Mouse (Mus musculus): ENCODE results near the gene Ubac2. TPM values are rescaled to one million over a fixed set of nuclear protein-coding genes. Genes with fewer than 3 reads are reported as not detected.
"Not testable (repeated sequence)": the region's sequence is repeated elsewhere in the genome, so short reads cannot be mapped to it uniquely, and the experiment has no call there.

Gene Ubac2
- polyA plus RNA-seq, 1 experiment from 2014 or later: 67.4 TPM

- Histone ChIP-seq H3K9ac (no peak overlapping the region), H3K36me3 (replicated peaks) (no peaks in the 10 kb centered on the region), H3K9me3 (no peaks in the 10 kb centered on the region), H3K27me3 (peaks cover 4% of the 10 kb centered on the region; the same call in 1 of the 2 replicates), H3K4me3 (replicated peaks) (no peak overlapping the region), H3K27ac (no peak overlapping the region), H3K4me2 (no peak overlapping the region), H3K4me1 (peaks cover 8% of the 10 kb centered on the region)
- WGBS: 86% methylated on average over 2 of the region's 2 CpGs
- no peak for ATAC-seq (ENCODE audit: low FRiP score)
Measured at GRCm38 (mm10) chr14:121873172-121873571, 5.2 kb upstream of the Ubac2 start.

DNA sequence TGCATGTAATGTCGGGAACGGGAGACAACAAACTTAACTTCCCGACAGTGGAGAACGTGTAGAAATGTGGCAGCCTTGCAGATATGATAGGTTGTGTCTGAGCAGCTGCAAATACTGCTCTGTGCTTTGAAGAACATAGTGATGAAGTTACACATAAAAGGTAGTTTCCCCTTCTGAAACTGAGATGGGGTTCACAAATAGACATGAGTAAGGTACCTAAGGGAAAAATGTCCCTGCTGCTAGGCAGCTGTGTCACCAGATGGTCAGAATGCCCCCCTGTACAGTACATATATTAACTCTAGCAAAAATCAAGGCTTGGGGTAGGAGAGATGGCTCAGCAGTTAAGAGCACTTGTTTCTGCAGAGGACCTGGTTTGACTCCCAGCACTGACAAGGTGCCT lies 4.8 kb upstream of the Ubac2 start:
- no peak overlapping the region for H3K27ac ChIP-seq
- no peaks in the 10 kb centered on the region for H3K9me3 ChIP-seq
- WGBS: 89% methylated on average over 4 of the region's 4 CpGs
- H3K4me1 ChIP-seq: peaks cover 8% of the 10 kb centered on the region
- no peak for ATAC-seq (ENCODE audit: low FRiP score)
- peaks cover 4% of the 10 kb centered on the region; the same call in 1 of the 2 replicates for H3K27me3 ChIP-seq
- no peak overlapping the region for H3K4me3 ChIP-seq (replicated peaks)
- H3K4me2 ChIP-seq: no peak overlapping the region
- H3K36me3 ChIP-seq (replicated peaks): no peaks in the 10 kb centered on the region
- H3K9ac ChIP-seq: no peak overlapping the region

DNA sequence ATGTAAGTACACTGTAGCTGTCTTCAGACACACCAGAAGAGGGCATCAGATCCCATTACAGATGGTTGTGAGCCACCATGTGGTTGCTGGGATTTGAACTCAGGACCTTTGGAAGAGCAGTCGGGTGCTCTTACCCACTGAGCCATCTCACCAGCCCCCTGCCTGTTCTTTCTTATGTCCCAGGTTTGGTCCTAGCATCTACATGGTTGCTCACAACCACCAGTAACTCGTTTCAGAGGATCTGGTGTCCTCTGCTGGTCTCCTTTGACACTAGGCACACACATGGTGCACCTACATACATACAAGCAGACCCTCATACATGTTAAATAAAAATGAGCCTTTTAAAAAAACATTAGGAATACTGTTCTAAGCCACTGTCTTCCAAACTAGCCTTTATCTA lies 2.2 kb upstream of the Ubac2 start:
- not testable (repeated sequence) for H3K36me3 ChIP-seq (replicated peaks); H3K4me3 ChIP-seq (replicated peaks); H3K27ac ChIP-seq; ATAC-seq (ENCODE audit: low FRiP score); H3K27me3 ChIP-seq; H3K9ac ChIP-seq; H3K4me2 ChIP-seq; H3K9me3 ChIP-seq
- peaks cover 24% of the 10 kb centered on the region for H3K4me1 ChIP-seq
- 67% methylated on average over 2 of the region's 2 CpGs for WGBS

GRCm38 (mm10) chr14:121876860-121877259 lies 1.6 kb upstream of the Ubac2 start:
- H3K36me3 ChIP-seq (replicated peaks): 0 out of 2 replicates have a peak, but pooled peaks cover 3% of the 10 kb centered on the region
- 88% methylated on average over 2 of the region's 2 CpGs for WGBS
- no peak overlapping the region for H3K4me2 ChIP-seq
- H3K27ac ChIP-seq: no peak overlapping the region
- H3K9ac ChIP-seq: no peak overlapping the region
- peaks cover 4% of the 10 kb centered on the region; the same call in 1 of the 2 replicates for H3K27me3 ChIP-seq
- ATAC-seq (ENCODE audit: low FRiP score): no peak
- no peaks in the 10 kb centered on the region for H3K9me3 ChIP-seq
- H3K4me1 ChIP-seq: peaks cover 29% of the 10 kb centered on the region
- H3K4me3 ChIP-seq (replicated peaks): no peak overlapping the region

DNA sequence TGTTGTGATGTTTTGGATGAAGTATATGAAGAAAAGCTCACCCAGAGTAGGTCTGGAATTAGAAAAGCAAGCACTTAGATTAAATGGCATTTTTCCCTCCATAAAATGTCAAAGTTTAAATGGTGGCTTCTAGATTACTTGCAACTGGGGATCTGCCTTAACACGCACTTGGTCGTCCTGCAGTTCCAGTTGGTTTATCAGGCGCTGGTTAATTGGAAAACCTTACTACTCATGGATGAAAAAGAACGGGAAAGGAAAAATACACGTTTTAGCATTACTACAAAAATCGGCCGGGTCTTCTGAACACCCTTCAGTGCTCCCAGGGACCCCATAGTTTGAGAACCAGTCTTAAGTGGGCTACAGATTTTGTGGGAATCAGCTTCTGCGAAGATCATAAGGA lies 780 bp upstream of the Ubac2 start:
- Histone ChIP-seq H3K27me3 (peaks cover 4% of the 10 kb centered on the region; the same call in 1 of the 2 replicates), H3K36me3 (replicated peaks) (0 out of 2 replicates have a peak, but pooled peaks cover 3% of the 10 kb centered on the region), H3K4me1 (peaks cover 29% of the 10 kb centered on the region), H3K9ac (peak overlapping the region; percentile 95), H3K4me3 (replicated peaks) (peak overlapping the region; percentile 86), H3K27ac (peak overlapping the region; percentile 93; the same call in 1 of the 2 replicates), H3K9me3 (no peaks in the 10 kb centered on the region), H3K4me2 (peak overlapping the region; percentile 89)
- ATAC-seq (ENCODE audit: low FRiP score): no peak
- 35% methylated on average over 8 of the region's 8 CpGs for WGBS

DNA sequence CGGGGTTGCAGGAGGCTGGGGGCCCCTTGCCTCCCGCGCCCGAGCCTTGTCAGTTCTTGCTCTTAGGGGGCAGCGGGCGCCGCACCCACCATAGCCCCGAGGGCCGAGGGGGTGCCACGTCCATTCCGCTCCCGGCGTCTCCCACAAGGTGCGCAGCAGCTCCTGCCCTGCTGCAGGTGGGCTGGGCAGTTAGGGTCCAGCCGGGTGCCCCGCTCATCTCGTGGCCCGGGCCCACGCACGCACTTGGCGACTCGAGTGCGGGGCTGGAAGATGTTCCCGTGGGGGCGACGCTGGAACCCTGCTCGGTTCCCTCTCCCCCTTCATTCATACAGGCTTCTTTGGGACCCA lies 413 bp downstream of the Ubac2 start:
- Histone ChIP-seq H3K36me3 (replicated peaks) (0 out of 2 replicates have a peak, but pooled peaks cover 3% of the 10 kb centered on the region), H3K27ac (peak overlapping the region; percentile 93; the same call in 1 of the 2 replicates), H3K9ac (peak overlapping the region; percentile 95), H3K27me3 (peaks cover 4% of the 10 kb centered on the region; the same call in 1 of the 2 replicates), H3K4me3 (replicated peaks) (peak overlapping the region; percentile 86), H3K4me1 (peaks cover 29% of the 10 kb centered on the region), H3K9me3 (no peaks in the 10 kb centered on the region), H3K4me2 (peak overlapping the region; percentile 89)
- no peak for ATAC-seq (ENCODE audit: low FRiP score)
- 0% methylated on average over 25 of the region's 27 CpGs for WGBS

DNA sequence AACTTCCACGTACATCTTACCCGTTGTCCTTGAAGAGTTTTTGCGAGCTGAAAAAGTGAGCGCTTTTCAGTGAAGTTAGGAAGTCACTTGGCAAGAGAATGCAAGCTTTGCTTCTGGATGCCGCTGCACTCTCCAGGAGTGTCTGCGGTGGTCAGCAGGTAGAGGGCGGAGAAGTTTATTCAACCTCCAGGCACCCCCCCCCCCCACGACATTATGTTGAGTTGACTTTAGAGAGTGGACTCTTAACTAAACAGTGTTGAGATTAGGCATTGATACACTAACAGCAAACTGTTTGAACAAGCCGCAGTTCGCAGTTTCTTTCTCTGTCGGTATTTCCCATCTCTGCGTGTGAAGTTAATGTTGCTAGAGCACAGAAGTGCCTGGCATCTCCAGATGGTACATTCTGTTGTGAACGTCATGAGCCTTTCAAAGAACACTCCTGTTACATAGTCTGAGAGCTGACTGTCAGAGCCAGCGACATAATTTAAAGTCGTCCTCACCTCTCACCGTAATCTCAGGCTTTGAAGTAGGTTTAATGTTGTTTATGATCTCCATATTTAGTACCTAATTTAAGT lies 933 bp downstream of the Ubac2 start:
- WGBS: 24% methylated on average over 16 of the region's 16 CpGs
- 0 out of 2 replicates have a peak, but pooled peaks cover 3% of the 10 kb centered on the region for H3K36me3 ChIP-seq (replicated peaks)
- H3K4me3 ChIP-seq (replicated peaks): peak overlapping the region; percentile 86
- H3K27ac ChIP-seq: no peak overlapping the region
- H3K9ac ChIP-seq: peak overlapping the region; percentile 95
- peaks cover 29% of the 10 kb centered on the region for H3K4me1 ChIP-seq
- H3K27me3 ChIP-seq: peaks cover 4% of the 10 kb centered on the region; the same call in 1 of the 2 replicates
- no peak for ATAC-seq (ENCODE audit: low FRiP score)
- no peaks in the 10 kb centered on the region for H3K9me3 ChIP-seq
- H3K4me2 ChIP-seq: peak overlapping the region; percentile 89

- Histone ChIP-seq H3K4me1 (peaks cover 29% of the 10 kb centered on the region), H3K4me3 (replicated peaks) (no peak overlapping the region), H3K9ac (no peak overlapping the region), H3K9me3 (no peaks in the 10 kb centered on the region), H3K27me3 (no peaks in the 10 kb centered on the region), H3K36me3 (replicated peaks) (peaks cover 10% of the 10 kb centered on the region; the same call in 1 of the 2 replicates), H3K4me2 (no peak overlapping the region), H3K27ac (0 out of 2 replicates have a peak overlapping the region, but pooled peaks have one; percentile 26)
- 85% methylated on average over 7 of the region's 7 CpGs for WGBS
- no peak for ATAC-seq (ENCODE audit: low FRiP score)
Measured at GRCm38 (mm10) chr14:121881211-121881610, 2.8 kb downstream of the Ubac2 start.

GRCm38 (mm10) chr14:121884150-121884797 lies 5.9 kb downstream of the Ubac2 start:
- Histone ChIP-seq H3K4me2 (no peak overlapping the region), H3K9ac (no peak overlapping the region), H3K4me3 (replicated peaks) (no peak overlapping the region), H3K36me3 (replicated peaks) (peaks cover 10% of the 10 kb centered on the region; the same call in 1 of the 2 replicates), H3K27ac (no peak overlapping the region), H3K9me3 (no peaks in the 10 kb centered on the region), H3K27me3 (no peaks in the 10 kb centered on the region), H3K4me1 (peaks cover 19% of the 10 kb centered on the region)
- WGBS: 80% methylated on average over 6 of the region's 6 CpGs
- no peak for ATAC-seq (ENCODE audit: low FRiP score)

- Histone ChIP-seq H3K4me2 (no peak overlapping the region), H3K27ac (no peak overlapping the region), H3K27me3 (no peaks in the 10 kb centered on the region), H3K4me3 (replicated peaks) (no peak overlapping the region), H3K9me3 (no peaks in the 10 kb centered on the region), H3K36me3 (replicated peaks) (no peaks in the 10 kb centered on the region; the same call in 1 of the 2 replicates), H3K9ac (no peak overlapping the region), H3K4me1 (no peaks in the 10 kb centered on the region)
- no peak for ATAC-seq (ENCODE audit: low FRiP score)
- WGBS: 93% methylated on average over 6 of the region's 6 CpGs
Measured at GRCm38 (mm10) chr14:121893747-121894146, 15.3 kb downstream of the Ubac2 start.

DNA sequence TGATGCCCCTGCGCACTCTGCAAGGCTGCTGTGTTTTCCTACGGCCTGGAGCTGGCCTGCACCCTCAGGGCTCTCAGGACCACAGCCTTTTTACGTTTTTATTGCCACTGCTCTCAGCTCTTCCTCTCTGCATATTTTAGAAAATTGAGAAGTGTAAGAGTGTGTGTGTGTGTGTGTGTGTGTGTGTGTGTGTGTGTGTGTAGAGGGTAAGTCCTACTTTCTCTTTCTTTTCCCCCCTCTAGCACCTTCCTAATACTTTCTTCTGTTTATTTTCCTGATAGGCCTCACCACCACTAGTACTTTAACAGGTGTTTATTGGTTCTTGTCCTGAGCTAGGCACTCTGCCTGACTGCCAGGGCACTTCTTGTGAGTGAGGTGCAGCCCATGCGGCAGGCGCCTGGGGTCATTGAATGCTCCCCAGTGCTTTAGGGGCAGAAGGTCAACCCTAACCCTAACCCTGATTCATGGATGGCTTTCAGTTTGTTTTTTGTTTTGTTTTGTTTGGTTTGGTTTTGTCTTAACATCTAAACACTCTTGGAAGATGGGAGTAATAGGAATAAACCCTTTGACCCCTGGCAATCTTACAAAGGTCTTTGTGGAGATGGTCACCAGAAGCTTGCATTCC lies 16.2 kb downstream of the Ubac2 start:
- Histone ChIP-seq H3K9me3 (no peaks in the 10 kb centered on the region), H3K4me3 (replicated peaks) (no peak overlapping the region), H3K9ac (no peak overlapping the region), H3K27me3 (no peaks in the 10 kb centered on the region), H3K4me2 (no peak overlapping the region), H3K27ac (no peak overlapping the region), H3K36me3 (replicated peaks) (no peaks in the 10 kb centered on the region; the same call in 1 of the 2 replicates), H3K4me1 (no peaks in the 10 kb centered on the region)
- no peak for ATAC-seq (ENCODE audit: low FRiP score)
- WGBS: 81% methylated on average over 5 of the region's 5 CpGs

DNA sequence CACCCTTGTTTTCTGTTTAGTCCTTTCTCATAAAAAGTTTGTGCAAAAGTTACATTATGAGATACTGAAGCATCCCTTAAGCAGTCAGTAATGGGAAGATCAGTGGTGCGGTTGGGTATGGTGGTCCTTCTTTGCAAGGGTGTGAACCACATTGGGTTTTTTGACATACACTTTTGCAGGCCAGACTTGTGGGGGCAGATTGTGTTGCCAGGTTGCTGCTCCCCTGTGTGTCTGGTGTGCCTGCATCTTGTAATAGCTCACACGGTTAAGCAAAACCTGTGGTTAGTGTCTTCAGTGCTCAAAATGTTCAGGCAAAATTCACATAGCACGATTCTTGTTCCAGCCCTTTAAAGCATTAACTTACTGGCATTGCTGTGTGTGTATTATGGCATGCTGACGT lies 16.9 kb downstream of the Ubac2 start:
- WGBS: 91% methylated on average over 4 of the region's 4 CpGs
- Histone ChIP-seq H3K27ac (no peak overlapping the region), H3K4me2 (no peak overlapping the region), H3K4me3 (replicated peaks) (no peak overlapping the region), H3K27me3 (no peaks in the 10 kb centered on the region), H3K36me3 (replicated peaks) (no peaks in the 10 kb centered on the region; the same call in 1 of the 2 replicates), H3K4me1 (no peaks in the 10 kb centered on the region), H3K9me3 (no peaks in the 10 kb centered on the region), H3K9ac (no peak overlapping the region)
- ATAC-seq (ENCODE audit: low FRiP score): no peak
